Mouse (Mus musculus): ENCODE measurements around the gene Inip. TPM values are rescaled to one million over a fixed set of nuclear protein-coding genes. Genes with fewer than 3 reads are reported as not detected.

Inip gene
- polyA plus RNA-seq, 1 experiment from 2014 or later, result 43.6 TPM

- Histone ChIP-seq H3K36me3 (no peaks in the 10 kb centered on the region), H3K4me3 (no peak overlapping the region), H3K4me1 (peaks cover 12% of the 10 kb centered on the region), H3K27me3 (no peaks in the 10 kb centered on the region), H3K9me3 (no peaks in the 10 kb centered on the region), H3K9ac (no peak overlapping the region), H3K27ac (no peak overlapping the region), H3K4me2 (no peak overlapping the region)
- ATAC-seq (ENCODE audit: insufficient number of reproducible peaks, low FRiP score, low TSS enrichment, low read depth), result 0 out of 2 replicates have a peak, but pooled peaks have one; percentile 26
- WGBS, result 52% methylated on average over 7 of the region's 7 CpGs
Measured at GRCm38 (mm10) chr4:59823470-59823869, 22.1 kb upstream of the Inip start.

GRCm38 (mm10) chr4:59822119-59822518 is 20.7 kb upstream of the Inip start:
- Histone ChIP-seq H3K4me2 (no peak overlapping the region), H3K4me3 (no peak overlapping the region), H3K4me1 (peaks cover 14% of the 10 kb centered on the region), H3K9me3 (no peaks in the 10 kb centered on the region), H3K27ac (no peak overlapping the region), H3K27me3 (no peaks in the 10 kb centered on the region), H3K36me3 (no peaks in the 10 kb centered on the region), H3K9ac (no peak overlapping the region)
- WGBS, result 78% methylated on average over 4 of the region's 4 CpGs
- no peak for ATAC-seq (ENCODE audit: insufficient number of reproducible peaks, low FRiP score, low TSS enrichment, low read depth)

- no peaks in the 10 kb centered on the region for H3K9me3 ChIP-seq
- no peak overlapping the region for H3K27ac ChIP-seq
- no peak for ATAC-seq (ENCODE audit: insufficient number of reproducible peaks, low FRiP score, low TSS enrichment, low read depth)
- no peak overlapping the region for H3K4me3 ChIP-seq
- WGBS, result 97% methylated on average over 1 of the region's 1 CpGs
- no peaks in the 10 kb centered on the region for H3K36me3 ChIP-seq
- peaks cover 14% of the 10 kb centered on the region for H3K4me1 ChIP-seq
- H3K27me3 ChIP-seq, result no peaks in the 10 kb centered on the region
- no peak overlapping the region for H3K9ac ChIP-seq
- no peak overlapping the region for H3K4me2 ChIP-seq
Measured at GRCm38 (mm10) chr4:59821516-59821915, 20.1 kb upstream of the Inip start.

- no peaks in the 10 kb centered on the region for H3K9me3 ChIP-seq
- no peak for ATAC-seq (ENCODE audit: insufficient number of reproducible peaks, low FRiP score, low TSS enrichment, low read depth)
- WGBS, result 34% methylated on average over 12 of the region's 12 CpGs
Measured at GRCm38 (mm10) chr4:59819477-59820022, 18.2 kb upstream of the Inip start.

GRCm38 (mm10) chr4:59819054-59819472 is 17.7 kb upstream of the Inip start:
- 45% methylated on average over 7 of the region's 7 CpGs for WGBS
- Histone ChIP-seq H3K4me2 (no peak overlapping the region), H3K27ac (no peak overlapping the region), H3K36me3 (no peaks in the 10 kb centered on the region), H3K4me3 (no peak overlapping the region), H3K9me3 (no peaks in the 10 kb centered on the region), H3K27me3 (no peaks in the 10 kb centered on the region), H3K4me1 (peaks cover 18% of the 10 kb centered on the region), H3K9ac (no peak overlapping the region)
- no peak for ATAC-seq (ENCODE audit: insufficient number of reproducible peaks, low FRiP score, low TSS enrichment, low read depth)

More at GRCm38 (mm10) chr4:59819477-59820022, 18.2 kb upstream of the Inip start:
- Histone ChIP-seq H3K4me3 (no peak overlapping the region), H3K36me3 (no peaks in the 10 kb centered on the region), H3K27me3 (no peaks in the 10 kb centered on the region), H3K4me1 (peaks cover 18% of the 10 kb centered on the region), H3K9ac (no peak overlapping the region), H3K4me2 (no peak overlapping the region), H3K27ac (no peak overlapping the region)

- no peak overlapping the region for H3K9ac ChIP-seq
- no peak for ATAC-seq (ENCODE audit: insufficient number of reproducible peaks, low FRiP score, low TSS enrichment, low read depth)
- 77% methylated on average over 10 of the region's 10 CpGs for WGBS
- H3K27me3 ChIP-seq, result no peaks in the 10 kb centered on the region
- H3K27ac ChIP-seq, result no peak overlapping the region
- no peak overlapping the region for H3K4me2 ChIP-seq
- no peaks in the 10 kb centered on the region for H3K9me3 ChIP-seq
- peaks cover 18% of the 10 kb centered on the region for H3K4me1 ChIP-seq
- no peaks in the 10 kb centered on the region for H3K36me3 ChIP-seq
- H3K4me3 ChIP-seq, result no peak overlapping the region
Measured at GRCm38 (mm10) chr4:59818498-59818897, 17.1 kb upstream of the Inip start.

- H3K4me1 ChIP-seq, result peaks cover 18% of the 10 kb centered on the region
- ATAC-seq (ENCODE audit: insufficient number of reproducible peaks, low FRiP score, low TSS enrichment, low read depth), result no peak
- no peaks in the 10 kb centered on the region for H3K9me3 ChIP-seq
- H3K27me3 ChIP-seq, result no peaks in the 10 kb centered on the region
- H3K27ac ChIP-seq, result no peak overlapping the region
- H3K36me3 ChIP-seq, result no peaks in the 10 kb centered on the region
- H3K4me2 ChIP-seq, result no peak overlapping the region
- no peak overlapping the region for H3K9ac ChIP-seq
- no peak overlapping the region for H3K4me3 ChIP-seq
- 63% methylated on average over 5 of the region's 5 CpGs for WGBS
Measured at GRCm38 (mm10) chr4:59817790-59818189, 16.4 kb upstream of the Inip start.

GRCm38 (mm10) chr4:59816477-59816876 is 15.1 kb upstream of the Inip start:
- H3K9me3 ChIP-seq, result no peaks in the 10 kb centered on the region
- no peaks in the 10 kb centered on the region for H3K27me3 ChIP-seq
- no peak overlapping the region for H3K9ac ChIP-seq
- no peak overlapping the region for H3K4me2 ChIP-seq
- no peaks in the 10 kb centered on the region for H3K36me3 ChIP-seq
- no peak overlapping the region for H3K4me3 ChIP-seq
- no peak overlapping the region for H3K27ac ChIP-seq
- H3K4me1 ChIP-seq, result peaks cover 18% of the 10 kb centered on the region
- WGBS, result 79% methylated on average over 9 of the region's 9 CpGs
- no peak for ATAC-seq (ENCODE audit: insufficient number of reproducible peaks, low FRiP score, low TSS enrichment, low read depth)

GRCm38 (mm10) chr4:59816016-59816415 is 14.6 kb upstream of the Inip start:
- Histone ChIP-seq H3K9me3 (no peaks in the 10 kb centered on the region), H3K4me2 (no peak overlapping the region), H3K4me1 (peaks cover 18% of the 10 kb centered on the region), H3K4me3 (no peak overlapping the region), H3K9ac (no peak overlapping the region), H3K36me3 (no peaks in the 10 kb centered on the region), H3K27ac (no peak overlapping the region), H3K27me3 (no peaks in the 10 kb centered on the region)
- ATAC-seq (ENCODE audit: insufficient number of reproducible peaks, low FRiP score, low TSS enrichment, low read depth), result no peak
- WGBS, result 73% methylated on average over 5 of the region's 5 CpGs

- no peak for ATAC-seq (ENCODE audit: insufficient number of reproducible peaks, low FRiP score, low TSS enrichment, low read depth)
- Histone ChIP-seq H3K27ac (no peak overlapping the region), H3K9me3 (no peaks in the 10 kb centered on the region), H3K36me3 (no peaks in the 10 kb centered on the region), H3K9ac (no peak overlapping the region), H3K4me3 (no peak overlapping the region), H3K27me3 (no peaks in the 10 kb centered on the region), H3K4me1 (peaks cover 18% of the 10 kb centered on the region), H3K4me2 (no peak overlapping the region)
- 83% methylated on average over 4 of the region's 4 CpGs for WGBS
Measured at GRCm38 (mm10) chr4:59815121-59815810, 13.9 kb upstream of the Inip start.

- WGBS, result 77% methylated on average over 7 of the region's 7 CpGs
- H3K27ac ChIP-seq, result no peak overlapping the region
Measured at GRCm38 (mm10) chr4:59814094-59814493, 12.7 kb upstream of the Inip start.

GRCm38 (mm10) chr4:59808396-59808795 is 7.0 kb upstream of the Inip start:
- no peak overlapping the region for H3K9ac ChIP-seq
- ATAC-seq (ENCODE audit: insufficient number of reproducible peaks, low FRiP score, low TSS enrichment, low read depth), result no peak
- H3K27ac ChIP-seq, result no peak overlapping the region
- no peak overlapping the region for H3K4me2 ChIP-seq
- H3K27me3 ChIP-seq, result no peaks in the 10 kb centered on the region
- no peak overlapping the region for H3K4me3 ChIP-seq
- H3K9me3 ChIP-seq, result no peaks in the 10 kb centered on the region
- H3K36me3 ChIP-seq, result no peaks in the 10 kb centered on the region
- WGBS, result 77% methylated on average over 5 of the region's 5 CpGs
- peaks cover 13% of the 10 kb centered on the region for H3K4me1 ChIP-seq

More at GRCm38 (mm10) chr4:59814094-59814493, 12.7 kb upstream of the Inip start:
- H3K9me3 ChIP-seq, result no peaks in the 10 kb centered on the region
- H3K4me3 ChIP-seq, result no peak overlapping the region
- H3K4me1 ChIP-seq, result peaks cover 10% of the 10 kb centered on the region
- no peak for ATAC-seq (ENCODE audit: insufficient number of reproducible peaks, low FRiP score, low TSS enrichment, low read depth)
- H3K36me3 ChIP-seq, result no peaks in the 10 kb centered on the region
- no peaks in the 10 kb centered on the region for H3K27me3 ChIP-seq
- H3K9ac ChIP-seq, result no peak overlapping the region
- H3K4me2 ChIP-seq, result no peak overlapping the region

Measured in limb, embryonic 15.5 days (tissue).